Mouse (Mus musculus): ENCODE data around the gene Fabp3. TPM values are rescaled to one million over a fixed set of nuclear protein-coding genes. Genes with fewer than 3 reads are reported as not detected.

Gene Fabp3
- polyA plus RNA-seq, 1 experiment from 2014 or later: 278 TPM

DNA sequence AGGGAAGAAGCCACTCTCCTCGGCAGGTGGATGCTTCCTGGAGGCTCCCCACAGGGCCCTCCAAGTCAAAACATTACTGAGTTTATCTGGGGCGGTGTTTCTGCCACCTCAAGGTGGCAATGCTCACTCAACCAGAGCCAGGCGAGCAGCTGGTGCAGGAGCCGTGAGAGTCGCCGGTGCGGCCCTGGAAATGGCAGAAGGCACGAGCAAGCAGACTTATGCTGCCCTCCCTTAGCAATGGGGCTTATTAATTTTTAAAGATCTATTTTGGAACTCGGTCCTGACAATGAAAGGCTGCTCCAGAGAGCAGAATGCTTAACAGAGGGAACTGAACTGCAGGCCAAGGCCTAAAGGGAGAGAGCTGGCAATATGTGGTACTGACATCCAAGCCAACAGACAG lies 19.0 kb downstream of the Fabp3 start:
- no peak for ATAC-seq (ENCODE audit: low read depth)
- Histone ChIP-seq H3K4me3 (ENCODE audit: low read depth, low read length) (no peak overlapping the region), H3K4me1 (ENCODE audit: control insufficient read depth, insufficient read depth, low read length) (no peaks in the 10 kb centered on the region), H3K27ac (ENCODE audit: low read depth, low read length) (no peak overlapping the region), H3K36me3 (ENCODE audit: control insufficient read depth, insufficient read depth, low read length) (peaks cover 32% of the 10 kb centered on the region), H3K9me3 (ENCODE audit: control insufficient read depth, low read length) (no peaks in the 10 kb centered on the region), H3K27me3 (ENCODE audit: control insufficient read depth, insufficient read depth, low read length) (no peaks in the 10 kb centered on the region), H3K9ac (replicated peaks; ENCODE audit: low read depth, low read length) (no peak overlapping the region), H3K4me2 (ENCODE audit: low read depth, low read length) (no peak overlapping the region)
- WGBS: 81% methylated on average over 9 of the region's 9 CpGs

DNA sequence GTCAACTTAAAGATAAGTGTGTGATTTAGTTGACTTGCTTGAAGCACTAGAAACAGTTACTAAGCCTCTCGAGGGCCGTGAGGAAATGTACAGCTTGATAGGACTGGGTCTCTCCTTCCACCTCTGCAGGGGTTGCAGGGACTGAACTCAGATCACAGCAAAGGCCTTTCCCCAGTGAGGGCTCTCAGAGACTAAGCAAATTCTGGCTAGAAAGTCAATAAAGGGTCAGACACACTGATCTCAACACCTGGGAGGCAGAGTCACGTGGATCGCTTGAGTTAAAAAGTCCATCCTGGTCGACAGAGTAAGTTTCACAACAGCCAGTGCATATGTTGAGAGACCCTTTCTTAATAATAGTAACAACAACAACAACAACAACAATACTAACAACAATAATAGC lies 27.5 kb downstream of the Fabp3 start:
- Histone ChIP-seq H3K27me3 (ENCODE audit: control insufficient read depth, insufficient read depth, low read length) (no peaks in the 10 kb centered on the region), H3K4me2 (ENCODE audit: low read depth, low read length) (no peak overlapping the region), H3K9ac (replicated peaks; ENCODE audit: low read depth, low read length) (no peak overlapping the region), H3K4me1 (ENCODE audit: control insufficient read depth, insufficient read depth, low read length) (no peaks in the 10 kb centered on the region), H3K4me3 (ENCODE audit: low read depth, low read length) (no peak overlapping the region), H3K27ac (ENCODE audit: low read depth, low read length) (no peak overlapping the region), H3K36me3 (ENCODE audit: control insufficient read depth, insufficient read depth, low read length) (peaks cover 23% of the 10 kb centered on the region; the same call in 1 of the 2 replicates), H3K9me3 (ENCODE audit: control insufficient read depth, low read length) (no peaks in the 10 kb centered on the region)
- 94% methylated on average over 5 of the region's 5 CpGs for WGBS
- ATAC-seq (ENCODE audit: low read depth): no peak

DNA sequence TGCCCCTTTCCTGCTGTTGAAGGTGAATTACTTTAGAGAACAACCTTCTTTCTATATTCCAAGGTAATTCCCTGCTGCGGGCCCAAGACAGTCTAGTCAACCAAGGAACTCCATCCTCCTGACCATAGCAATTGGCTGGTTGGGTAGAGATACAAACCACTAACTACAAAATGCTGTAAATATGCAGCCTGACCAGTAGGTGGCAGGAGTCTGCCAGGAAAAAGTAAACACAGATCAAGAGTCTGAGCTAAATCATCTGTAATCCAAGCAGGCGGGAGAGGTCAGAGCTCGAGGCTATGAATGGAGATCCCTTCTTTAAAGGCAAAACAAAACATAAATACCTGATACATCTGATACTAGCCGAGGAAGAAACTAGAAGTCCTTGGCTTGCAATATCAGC lies 33.3 kb downstream of the Fabp3 start:
- H3K27me3 ChIP-seq (ENCODE audit: control insufficient read depth, insufficient read depth, low read length): no peaks in the 10 kb centered on the region
- H3K27ac ChIP-seq (ENCODE audit: low read depth, low read length): no peak overlapping the region
- H3K4me1 ChIP-seq (ENCODE audit: control insufficient read depth, insufficient read depth, low read length): no peaks in the 10 kb centered on the region
- H3K9me3 ChIP-seq (ENCODE audit: control insufficient read depth, low read length): no peaks in the 10 kb centered on the region
- H3K4me3 ChIP-seq (ENCODE audit: low read depth, low read length): no peak overlapping the region
- WGBS: 27% methylated on average over 4 of the region's 4 CpGs
- no peak overlapping the region for H3K4me2 ChIP-seq (ENCODE audit: low read depth, low read length)
- H3K9ac ChIP-seq (replicated peaks; ENCODE audit: low read depth, low read length): no peak overlapping the region
- ATAC-seq (ENCODE audit: low read depth): no peak
- peaks cover 23% of the 10 kb centered on the region; the same call in 1 of the 2 replicates for H3K36me3 ChIP-seq (ENCODE audit: control insufficient read depth, insufficient read depth, low read length)

DNA sequence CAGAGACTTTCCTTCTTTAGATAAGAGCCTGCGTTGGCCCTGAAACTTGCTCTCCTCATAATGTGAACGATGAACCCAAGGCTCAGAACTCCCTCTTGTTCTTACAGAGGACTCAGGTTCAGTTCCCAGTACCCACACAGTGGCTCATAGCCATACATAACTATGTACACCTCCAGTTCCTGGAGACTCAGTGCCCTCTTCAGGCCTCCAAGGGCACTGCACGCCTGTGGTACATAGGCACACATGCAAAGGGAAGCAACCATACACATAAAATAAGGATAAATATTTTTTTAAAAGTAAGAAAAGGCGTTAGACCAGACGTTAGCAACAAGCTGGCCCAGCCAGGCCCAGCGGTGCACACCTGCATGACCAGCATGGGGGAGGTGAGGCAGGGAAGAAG lies 41.3 kb downstream of the Fabp3 start:
- Histone ChIP-seq H3K27me3 (ENCODE audit: control insufficient read depth, insufficient read depth, low read length) (no peaks in the 10 kb centered on the region), H3K27ac (ENCODE audit: low read depth, low read length) (no peak overlapping the region), H3K9me3 (ENCODE audit: control insufficient read depth, low read length) (no peaks in the 10 kb centered on the region), H3K9ac (replicated peaks; ENCODE audit: low read depth, low read length) (no peak overlapping the region), H3K4me2 (ENCODE audit: low read depth, low read length) (no peak overlapping the region), H3K4me3 (ENCODE audit: low read depth, low read length) (no peak overlapping the region), H3K4me1 (ENCODE audit: control insufficient read depth, insufficient read depth, low read length) (no peaks in the 10 kb centered on the region), H3K36me3 (ENCODE audit: control insufficient read depth, insufficient read depth, low read length) (peaks cover 43% of the 10 kb centered on the region)
- ATAC-seq (ENCODE audit: low read depth): no peak
- WGBS: 95% methylated on average over 6 of the region's 6 CpGs

DNA sequence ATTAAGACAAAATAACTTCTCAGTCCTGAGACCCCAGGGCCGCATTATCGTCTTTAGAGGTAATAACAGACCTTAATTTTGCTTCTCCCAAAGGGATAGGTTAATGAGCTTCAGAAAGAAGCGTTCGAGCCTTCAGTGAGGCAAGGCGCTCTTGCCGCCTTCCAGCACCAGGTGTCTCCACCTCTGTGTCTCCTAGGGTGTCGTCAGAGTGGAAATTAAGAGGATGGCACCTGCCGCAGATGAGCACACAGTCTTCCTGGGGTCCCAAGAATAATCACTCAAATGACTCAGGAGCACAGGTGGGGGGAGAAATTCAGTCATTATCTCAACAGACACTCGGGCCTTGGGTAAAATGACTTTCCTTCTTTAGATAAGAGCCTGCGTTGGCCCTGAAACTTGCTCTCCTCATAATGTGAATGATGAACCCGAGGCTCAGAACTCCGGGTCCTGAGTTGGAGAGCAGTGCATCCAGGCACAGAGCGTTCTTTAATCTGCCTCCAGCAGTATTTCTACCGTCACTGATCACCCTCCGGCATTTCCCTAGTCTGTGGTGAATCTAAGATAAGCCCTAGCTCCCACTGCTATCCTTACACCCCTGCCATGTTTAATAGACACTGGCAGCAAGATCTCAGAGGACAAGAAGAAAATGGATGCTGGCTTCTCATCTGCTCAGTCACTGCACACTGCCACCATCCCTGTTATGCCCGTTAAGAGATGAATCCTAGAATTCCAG lies 42.5 kb downstream of the Fabp3 start:
- 77% methylated on average over 16 of the region's 16 CpGs for WGBS
- ATAC-seq (ENCODE audit: low read depth): no peak
- no peak overlapping the region for H3K4me3 ChIP-seq (ENCODE audit: low read depth, low read length)
- H3K4me2 ChIP-seq (ENCODE audit: low read depth, low read length): no peak overlapping the region
- H3K27me3 ChIP-seq (ENCODE audit: control insufficient read depth, insufficient read depth, low read length): no peaks in the 10 kb centered on the region
- no peaks in the 10 kb centered on the region for H3K4me1 ChIP-seq (ENCODE audit: control insufficient read depth, insufficient read depth, low read length)
- H3K9ac ChIP-seq (replicated peaks; ENCODE audit: low read depth, low read length): no peak overlapping the region
- no peaks in the 10 kb centered on the region for H3K9me3 ChIP-seq (ENCODE audit: control insufficient read depth, low read length)
- peaks cover 41% of the 10 kb centered on the region for H3K36me3 ChIP-seq (ENCODE audit: control insufficient read depth, insufficient read depth, low read length)
- no peak overlapping the region for H3K27ac ChIP-seq (ENCODE audit: low read depth, low read length)

DNA sequence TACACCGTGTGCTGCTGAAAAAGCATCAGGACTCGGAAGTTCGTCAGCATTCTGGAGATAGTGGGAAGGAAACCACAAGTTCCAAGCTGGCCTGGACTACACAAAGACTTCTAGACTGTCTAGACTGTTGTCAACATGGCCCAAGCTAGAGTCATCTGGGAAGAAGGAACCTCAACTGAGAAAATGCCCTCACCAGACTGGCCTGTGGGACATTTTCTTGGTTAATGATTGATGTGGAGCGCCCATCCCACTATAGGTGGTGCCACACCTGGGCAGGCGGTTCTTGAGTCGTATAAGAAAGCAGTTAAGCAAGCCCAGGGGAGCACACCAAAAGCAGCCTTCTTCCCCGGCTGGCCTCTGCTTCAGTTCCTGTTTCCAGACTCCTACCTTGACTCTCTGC lies 44.2 kb downstream of the Fabp3 start:
- 93% methylated on average over 7 of the region's 7 CpGs for WGBS
- peaks cover 40% of the 10 kb centered on the region for H3K36me3 ChIP-seq (ENCODE audit: control insufficient read depth, insufficient read depth, low read length)

DNA sequence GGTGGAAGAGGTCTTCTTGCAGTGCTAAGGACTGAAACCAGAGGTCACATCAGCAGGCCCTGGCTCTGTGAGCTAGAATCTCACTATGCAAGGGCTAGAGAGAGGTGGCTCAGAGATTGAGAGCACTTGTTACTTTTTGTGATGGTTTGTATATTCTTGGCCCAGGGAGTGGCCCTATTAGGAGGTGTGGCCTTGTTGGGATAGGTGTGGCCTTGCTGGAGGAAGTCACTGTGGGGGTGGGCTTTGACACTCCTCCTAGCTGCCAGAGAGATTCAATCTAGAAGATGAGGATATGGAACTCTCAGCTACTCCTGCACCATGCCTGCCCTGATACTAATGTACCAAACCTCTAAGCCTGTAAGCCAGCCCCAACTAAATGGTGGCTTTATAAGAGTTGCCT lies 49.6 kb downstream of the Fabp3 start:
- no peak for ATAC-seq (ENCODE audit: low read depth)
- no peaks in the 10 kb centered on the region for H3K27me3 ChIP-seq (ENCODE audit: control insufficient read depth, insufficient read depth, low read length)
- no peaks in the 10 kb centered on the region for H3K9me3 ChIP-seq (ENCODE audit: control insufficient read depth, low read length)
- no peak overlapping the region for H3K9ac ChIP-seq (replicated peaks; ENCODE audit: low read depth, low read length)
- no peak overlapping the region for H3K4me2 ChIP-seq (ENCODE audit: low read depth, low read length)
- no peak overlapping the region for H3K4me3 ChIP-seq (ENCODE audit: low read depth, low read length)
- H3K4me1 ChIP-seq (ENCODE audit: control insufficient read depth, insufficient read depth, low read length): peaks cover 14% of the 10 kb centered on the region
- H3K27ac ChIP-seq (ENCODE audit: low read depth, low read length): no peak overlapping the region
- peaks cover 4% of the 10 kb centered on the region; the same call in 1 of the 2 replicates for H3K36me3 ChIP-seq (ENCODE audit: control insufficient read depth, insufficient read depth, low read length)

More for the DNA sequence above, 44.2 kb downstream of the Fabp3 start:
- ATAC-seq (ENCODE audit: low read depth): no peak
- Histone ChIP-seq H3K27me3 (ENCODE audit: control insufficient read depth, insufficient read depth, low read length) (no peaks in the 10 kb centered on the region), H3K4me1 (ENCODE audit: control insufficient read depth, insufficient read depth, low read length) (no peaks in the 10 kb centered on the region), H3K4me3 (ENCODE audit: low read depth, low read length) (no peak overlapping the region), H3K4me2 (ENCODE audit: low read depth, low read length) (no peak overlapping the region), H3K27ac (ENCODE audit: low read depth, low read length) (no peak overlapping the region), H3K9ac (replicated peaks; ENCODE audit: low read depth, low read length) (no peak overlapping the region), H3K9me3 (ENCODE audit: control insufficient read depth, low read length) (no peaks in the 10 kb centered on the region)

DNA sequence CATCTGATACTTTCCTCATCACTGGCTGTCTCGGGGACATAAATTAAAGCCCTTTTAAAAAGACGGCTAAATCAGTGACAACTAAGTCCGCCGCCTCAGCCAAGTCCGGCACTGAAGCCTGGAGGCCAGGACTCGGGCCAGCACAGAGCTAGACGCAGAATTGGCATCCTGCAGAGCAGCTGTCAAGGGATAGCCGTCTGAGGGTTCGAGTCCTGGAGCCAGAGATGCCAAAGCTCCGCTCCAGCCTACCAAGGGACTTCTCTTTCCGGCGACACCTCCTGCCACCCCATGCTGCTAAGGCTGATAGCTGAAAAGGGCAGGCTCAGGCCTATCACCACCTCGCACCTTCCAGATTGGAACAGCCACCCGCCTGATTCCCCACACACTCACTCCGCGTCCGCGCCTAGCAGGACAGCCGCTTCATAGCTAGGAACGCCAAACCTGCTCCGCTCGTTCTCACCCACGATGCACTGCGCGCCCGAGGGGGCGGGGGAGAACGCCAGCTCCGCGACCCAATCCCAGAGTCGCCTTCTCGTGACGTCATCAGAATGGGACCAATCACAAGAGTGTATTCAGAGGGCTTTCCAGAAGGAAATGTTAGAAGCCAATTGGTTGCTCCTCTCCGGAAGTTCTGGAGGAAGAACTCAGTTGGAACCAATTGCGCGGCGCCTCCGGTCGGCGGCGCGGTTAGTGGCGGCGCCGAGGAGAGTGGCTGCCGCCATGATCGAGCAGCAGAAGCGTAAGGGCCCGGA lies 51.3 kb downstream of the Fabp3 start, which contains the start of the genes Zcchc17 and Snrnp40:
Gene Zcchc17, minus strand, starts transcription at position 458 of the 752 bp plus-strand sequence.
Gene Snrnp40, plus strand, starts transcription at position 647 of the 752 bp plus-strand sequence.
- under 1% methylated on average over 49 of the region's 49 CpGs for WGBS
- Histone ChIP-seq H3K27me3 (ENCODE audit: control insufficient read depth, insufficient read depth, low read length) (no peaks in the 10 kb centered on the region), H3K4me3 (ENCODE audit: low read depth, low read length) (peak within 1 kb of the TSS; percentile 89), H3K4me1 (ENCODE audit: control insufficient read depth, insufficient read depth, low read length) (peaks cover 14% of the 10 kb centered on the region), H3K36me3 (ENCODE audit: control insufficient read depth, insufficient read depth, low read length) (peaks cover 15% of the 10 kb centered on the region; the same call in 1 of the 2 replicates), H3K4me2 (ENCODE audit: low read depth, low read length) (peak within 1 kb of the TSS; percentile 66), H3K9me3 (ENCODE audit: control insufficient read depth, low read length) (no peaks in the 10 kb centered on the region), H3K9ac (replicated peaks; ENCODE audit: low read depth, low read length) (peak within 1 kb of the TSS; percentile 78), H3K27ac (ENCODE audit: low read depth, low read length) (peak within 1 kb of the TSS; percentile 74)
- peak; percentile 99 for ATAC-seq (ENCODE audit: low read depth)

DNA sequence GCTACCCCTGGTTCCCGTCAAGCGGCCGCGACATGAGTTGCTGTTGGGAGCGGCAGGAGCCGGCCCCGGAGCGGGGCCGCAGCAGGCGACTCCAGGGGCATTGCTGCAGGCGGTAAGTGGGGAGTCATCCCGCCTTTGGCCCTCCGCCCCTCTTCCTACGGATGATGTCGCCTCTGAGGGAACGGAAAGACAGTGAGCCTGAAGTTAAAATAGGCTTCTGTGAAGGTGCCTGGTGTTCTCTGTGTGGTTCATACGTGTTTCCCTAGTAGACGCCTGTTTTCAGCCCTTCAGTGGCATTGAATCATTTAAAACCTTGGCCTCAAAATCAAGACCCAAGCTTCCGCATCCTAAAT lies 51.8 kb downstream of the Fabp3 start:
- H3K9me3 ChIP-seq (ENCODE audit: control insufficient read depth, low read length): no peaks in the 10 kb centered on the region
- WGBS: 1% methylated on average over 19 of the region's 19 CpGs

More for the DNA sequence above, 51.8 kb downstream of the Fabp3 start:
- Histone ChIP-seq H3K4me1 (ENCODE audit: control insufficient read depth, insufficient read depth, low read length) (peaks cover 14% of the 10 kb centered on the region), H3K27ac (ENCODE audit: low read depth, low read length) (peak overlapping the region; percentile 69; the same call in 1 of the 2 replicates), H3K36me3 (ENCODE audit: control insufficient read depth, insufficient read depth, low read length) (peaks cover 20% of the 10 kb centered on the region), H3K4me3 (ENCODE audit: low read depth, low read length) (peak overlapping the region; percentile 89), H3K9ac (replicated peaks; ENCODE audit: low read depth, low read length) (peak overlapping the region; percentile 78), H3K4me2 (ENCODE audit: low read depth, low read length) (peak overlapping the region; percentile 66), H3K27me3 (ENCODE audit: control insufficient read depth, insufficient read depth, low read length) (no peaks in the 10 kb centered on the region)
- 0 out of 2 replicates have a peak, but pooled peaks have one; percentile 29 for ATAC-seq (ENCODE audit: low read depth)

Measured in neural tube, embryonic 14.5 days (tissue).